Mouse (Mus musculus) embryonic fibroblast, embryonic 13.5 days (primary cell): ENCODE data around the gene Hivep2.

ENCODE experiments used
- CTCF ChIP-seq: IDR thresholded peaks from 2 replicates; pipeline ENCODE4 v1.5.1; 2011; ENCODE audit warnings: mild to moderate bottlenecking, control low read depth, low read length, moderate library complexity, borderline replicate concordance; ENCODE audit not compliant: insufficient read depth
- POLR2A ChIP-seq: IDR thresholded peaks from 2 replicates; pipeline ENCODE4 v1.6.1; 2011; ENCODE audit warnings: low read depth, mild to moderate bottlenecking, control low read depth, low read length, moderate library complexity

DNA sequence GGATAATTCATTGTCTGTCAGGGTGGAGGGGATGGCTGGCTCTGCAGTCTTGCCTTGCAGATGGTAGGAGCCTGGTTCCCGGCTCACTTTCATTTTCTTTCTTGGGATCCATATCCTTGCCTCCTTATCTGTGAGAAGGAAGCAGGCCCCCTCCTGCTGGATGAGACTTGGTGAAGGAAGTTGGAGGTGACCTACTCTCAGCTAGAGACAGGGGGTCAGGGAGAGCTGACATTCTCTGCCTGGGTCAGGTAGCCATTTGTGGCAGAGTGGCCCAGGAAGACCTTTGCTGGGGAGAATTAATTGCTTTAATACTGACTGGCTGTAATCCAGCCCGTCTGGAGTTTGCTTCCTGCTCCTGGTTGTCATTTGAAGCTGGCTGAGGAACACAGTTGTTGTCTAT lies 81.8 kb downstream of the Hivep2 start:
- TF ChIP-seq POLR2A (no peak), CTCF (no peak)
